Mouse (Mus musculus): ENCODE data around the gene Ly6g6d.

DNA sequence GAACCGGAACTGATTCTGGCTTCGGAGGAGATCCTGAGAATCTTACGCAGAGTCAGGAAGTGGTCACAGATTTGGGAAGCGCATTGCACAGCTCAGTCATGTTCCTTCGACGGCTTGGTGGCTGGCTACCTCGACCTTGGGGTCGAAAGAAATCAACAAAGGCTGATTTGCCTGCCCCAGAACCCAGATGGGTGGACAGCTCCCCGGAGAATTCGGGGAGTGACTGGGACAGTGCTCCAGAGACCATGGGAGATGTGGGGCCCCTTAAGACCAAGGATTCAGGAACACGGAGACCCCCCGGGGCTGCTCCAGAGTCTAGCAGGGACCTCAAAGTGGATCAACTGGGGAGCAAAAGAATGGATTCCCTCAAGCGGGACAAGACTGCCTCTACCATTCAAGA is 49.2 kb upstream of the Ly6g6d start:
- TF ChIP-seq CTCF (IDR thresholded peaks at IDR 0.05; ENCODE audit: extremely low read depth, insufficient read depth, low read length) (no peak), POLR2A (IDR thresholded peaks at IDR 0.05; ENCODE audit: extremely low read depth, insufficient read depth, low read length) (no peak)

Data from cortical plate, adult 2 months (tissue).